Mouse (Mus musculus): Measurements from ENCODE around the gene Rfx7. TPM values are rescaled to one million over a fixed set of nuclear protein-coding genes. Genes with fewer than 3 reads are reported as not detected.

Gene Rfx7
- polyA plus RNA-seq, 1 experiment from 2014 or later, result 22.6 TPM

GRCm38 (mm10) chr9:72618037-72618436 is 86.0 kb downstream of the Rfx7 start:
- Histone ChIP-seq H3K27me3 (ENCODE audit: control insufficient read depth, insufficient read depth, low read length) (no peaks in the 10 kb centered on the region), H3K9me3 (ENCODE audit: control insufficient read depth, low read length) (no peaks in the 10 kb centered on the region), H3K27ac (ENCODE audit: low read depth, low read length) (no peak overlapping the region), H3K4me2 (ENCODE audit: low read depth) (no peak overlapping the region), H3K36me3 (ENCODE audit: control insufficient read depth, insufficient read depth, low read length) (peaks cover 4% of the 10 kb centered on the region), H3K4me3 (ENCODE audit: low read depth, low read length) (no peak overlapping the region), H3K9ac (ENCODE audit: low read length) (no peak overlapping the region), H3K4me1 (ENCODE audit: control insufficient read depth, insufficient read depth, low read length) (no peaks in the 10 kb centered on the region)
- DNase-seq (ENCODE audit: low spot score) (no peak), ATAC-seq (ENCODE audit: insufficient read depth, low FRiP score, low TSS enrichment) (no peak)
- WGBS, result 90% methylated on average over 3 of the region's 3 CpGs

- WGBS, result 97% methylated on average over 1 of the region's 1 CpGs
- Histone ChIP-seq H3K9ac (ENCODE audit: low read length) (no peak overlapping the region), H3K27me3 (ENCODE audit: control insufficient read depth, insufficient read depth, low read length) (no peaks in the 10 kb centered on the region), H3K27ac (ENCODE audit: low read depth, low read length) (no peak overlapping the region), H3K4me3 (ENCODE audit: low read depth, low read length) (no peak overlapping the region), H3K36me3 (ENCODE audit: control insufficient read depth, insufficient read depth, low read length) (no peaks in the 10 kb centered on the region), H3K9me3 (ENCODE audit: control insufficient read depth, low read length) (no peaks in the 10 kb centered on the region), H3K4me2 (ENCODE audit: low read depth) (no peak overlapping the region), H3K4me1 (ENCODE audit: control insufficient read depth, insufficient read depth, low read length) (no peaks in the 10 kb centered on the region)
- ATAC-seq (ENCODE audit: insufficient read depth, low FRiP score, low TSS enrichment) (no peak), DNase-seq (ENCODE audit: low spot score) (no peak)
These were observed 91.6 kb downstream of the Rfx7 start for GRCm38 (mm10) chr9:72623605-72624004.

- Histone ChIP-seq H3K4me2 (ENCODE audit: low read depth) (no peak overlapping the region), H3K27me3 (ENCODE audit: control insufficient read depth, insufficient read depth, low read length) (no peaks in the 10 kb centered on the region), H3K36me3 (ENCODE audit: control insufficient read depth, insufficient read depth, low read length) (no peaks in the 10 kb centered on the region), H3K4me1 (ENCODE audit: control insufficient read depth, insufficient read depth, low read length) (no peaks in the 10 kb centered on the region), H3K4me3 (ENCODE audit: low read depth, low read length) (no peak overlapping the region), H3K27ac (ENCODE audit: low read depth, low read length) (no peak overlapping the region), H3K9ac (ENCODE audit: low read length) (no peak overlapping the region), H3K9me3 (ENCODE audit: control insufficient read depth, low read length) (no peaks in the 10 kb centered on the region)
- no peak for DNase-seq (ENCODE audit: low spot score)
- no peak for ATAC-seq (ENCODE audit: insufficient read depth, low FRiP score, low TSS enrichment)
- 65% methylated on average over 1 of the region's 1 CpGs for WGBS
These were observed 95.6 kb downstream of the Rfx7 start for GRCm38 (mm10) chr9:72627598-72627997.

- WGBS, result 42% methylated on average over 2 of the region's 2 CpGs
- H3K4me1 ChIP-seq (ENCODE audit: control insufficient read depth, insufficient read depth, low read length), result no peaks in the 10 kb centered on the region
These were observed 96.6 kb downstream of the Rfx7 start for GRCm38 (mm10) chr9:72628591-72628990.

GRCm38 (mm10) chr9:72632198-72632597 is 100.2 kb downstream of the Rfx7 start:
- Histone ChIP-seq H3K27me3 (ENCODE audit: control insufficient read depth, insufficient read depth, low read length) (no peaks in the 10 kb centered on the region), H3K9me3 (ENCODE audit: control insufficient read depth, low read length) (no peaks in the 10 kb centered on the region), H3K4me1 (ENCODE audit: control insufficient read depth, insufficient read depth, low read length) (no peaks in the 10 kb centered on the region), H3K4me3 (ENCODE audit: low read depth, low read length) (no peak overlapping the region), H3K27ac (ENCODE audit: low read depth, low read length) (no peak overlapping the region), H3K9ac (ENCODE audit: low read length) (no peak overlapping the region), H3K4me2 (ENCODE audit: low read depth) (no peak overlapping the region), H3K36me3 (ENCODE audit: control insufficient read depth, insufficient read depth, low read length) (no peaks in the 10 kb centered on the region)
- ATAC-seq (ENCODE audit: insufficient read depth, low FRiP score, low TSS enrichment) (no peak), DNase-seq (ENCODE audit: low spot score) (no peak)
- 68% methylated on average over 1 of the region's 1 CpGs for WGBS

More at GRCm38 (mm10) chr9:72628591-72628990, 96.6 kb downstream of the Rfx7 start:
- Histone ChIP-seq H3K9me3 (ENCODE audit: control insufficient read depth, low read length) (no peaks in the 10 kb centered on the region), H3K4me2 (ENCODE audit: low read depth) (no peak overlapping the region), H3K36me3 (ENCODE audit: control insufficient read depth, insufficient read depth, low read length) (no peaks in the 10 kb centered on the region), H3K27me3 (ENCODE audit: control insufficient read depth, insufficient read depth, low read length) (no peaks in the 10 kb centered on the region), H3K9ac (ENCODE audit: low read length) (no peak overlapping the region), H3K4me3 (ENCODE audit: low read depth, low read length) (no peak overlapping the region), H3K27ac (ENCODE audit: low read depth, low read length) (no peak overlapping the region)
- ATAC-seq (ENCODE audit: insufficient read depth, low FRiP score, low TSS enrichment), result no peak
- DNase-seq (ENCODE audit: low spot score), result no peak

- ATAC-seq (ENCODE audit: insufficient read depth, low FRiP score, low TSS enrichment) (no peak), DNase-seq (ENCODE audit: low spot score) (peak; percentile 25)
- Histone ChIP-seq H3K27ac (ENCODE audit: low read depth, low read length) (no peak overlapping the region), H3K27me3 (ENCODE audit: control insufficient read depth, insufficient read depth, low read length) (no peaks in the 10 kb centered on the region), H3K4me2 (ENCODE audit: low read depth) (no peak overlapping the region), H3K4me3 (ENCODE audit: low read depth, low read length) (no peak overlapping the region), H3K36me3 (ENCODE audit: control insufficient read depth, insufficient read depth, low read length) (no peaks in the 10 kb centered on the region), H3K9me3 (ENCODE audit: control insufficient read depth, low read length) (no peaks in the 10 kb centered on the region), H3K4me1 (ENCODE audit: control insufficient read depth, insufficient read depth, low read length) (peaks cover 6% of the 10 kb centered on the region; the same call in 1 of the 2 replicates), H3K9ac (ENCODE audit: low read length) (no peak overlapping the region)
These were observed 103.1 kb downstream of the Rfx7 start for GRCm38 (mm10) chr9:72635134-72635533.

GRCm38 (mm10) chr9:72636547-72636946 is 104.5 kb downstream of the Rfx7 start:
- Histone ChIP-seq H3K4me1 (ENCODE audit: control insufficient read depth, insufficient read depth, low read length) (peaks cover 16% of the 10 kb centered on the region), H3K27ac (ENCODE audit: low read depth, low read length) (no peak overlapping the region), H3K36me3 (ENCODE audit: control insufficient read depth, insufficient read depth, low read length) (no peaks in the 10 kb centered on the region), H3K4me3 (ENCODE audit: low read depth, low read length) (no peak overlapping the region), H3K9me3 (ENCODE audit: control insufficient read depth, low read length) (no peaks in the 10 kb centered on the region), H3K27me3 (ENCODE audit: control insufficient read depth, insufficient read depth, low read length) (no peaks in the 10 kb centered on the region), H3K9ac (ENCODE audit: low read length) (no peak overlapping the region), H3K4me2 (ENCODE audit: low read depth) (no peak overlapping the region)
- DNase-seq (ENCODE audit: low spot score) (no peak), ATAC-seq (ENCODE audit: insufficient read depth, low FRiP score, low TSS enrichment) (no peak)
- WGBS, result 77% methylated on average over 7 of the region's 7 CpGs

- ATAC-seq (ENCODE audit: insufficient read depth, low FRiP score, low TSS enrichment), result no peak
- 89% methylated on average over 8 of the region's 8 CpGs for WGBS
- no peaks in the 10 kb centered on the region for H3K27me3 ChIP-seq (ENCODE audit: control insufficient read depth, insufficient read depth, low read length)
These were observed 105.2 kb downstream of the Rfx7 start for GRCm38 (mm10) chr9:72637243-72637642.

GRCm38 (mm10) chr9:72638951-72639842 is 107.2 kb downstream of the Rfx7 start:
- H3K9me3 ChIP-seq (ENCODE audit: control insufficient read depth, low read length), result no peaks in the 10 kb centered on the region
- no peaks in the 10 kb centered on the region for H3K27me3 ChIP-seq (ENCODE audit: control insufficient read depth, insufficient read depth, low read length)
- H3K4me1 ChIP-seq (ENCODE audit: control insufficient read depth, insufficient read depth, low read length), result peaks cover 16% of the 10 kb centered on the region
- DNase-seq (ENCODE audit: low spot score), result peak; percentile 73
- peak overlapping the region; percentile 37 for H3K4me3 ChIP-seq (ENCODE audit: low read depth, low read length)
- peak overlapping the region; percentile 99 for H3K27ac ChIP-seq (ENCODE audit: low read depth, low read length)
- ATAC-seq (ENCODE audit: insufficient read depth, low FRiP score, low TSS enrichment), result peak; percentile 89
- H3K4me2 ChIP-seq (ENCODE audit: low read depth), result peak overlapping the region; percentile 64
- H3K9ac ChIP-seq (ENCODE audit: low read length), result peak overlapping the region; percentile 81
- 38% methylated on average over 9 of the region's 9 CpGs for WGBS
- no peaks in the 10 kb centered on the region for H3K36me3 ChIP-seq (ENCODE audit: control insufficient read depth, insufficient read depth, low read length)

More at GRCm38 (mm10) chr9:72637243-72637642, 105.2 kb downstream of the Rfx7 start:
- Histone ChIP-seq H3K4me3 (ENCODE audit: low read depth, low read length) (no peak overlapping the region), H3K9ac (ENCODE audit: low read length) (no peak overlapping the region), H3K4me1 (ENCODE audit: control insufficient read depth, insufficient read depth, low read length) (peaks cover 16% of the 10 kb centered on the region), H3K27ac (ENCODE audit: low read depth, low read length) (no peak overlapping the region), H3K36me3 (ENCODE audit: control insufficient read depth, insufficient read depth, low read length) (no peaks in the 10 kb centered on the region), H3K4me2 (ENCODE audit: low read depth) (no peak overlapping the region), H3K9me3 (ENCODE audit: control insufficient read depth, low read length) (no peaks in the 10 kb centered on the region)
- no peak for DNase-seq (ENCODE audit: low spot score)

Data from neural tube, embryonic 11.5 days (tissue).